Mouse (Mus musculus) embryonic fibroblast, embryonic 13.5 days (primary cell): ENCODE data around the gene Fkbpl.

Experiments
- CTCF ChIP-seq: IDR thresholded peaks from 2 replicates; pipeline ENCODE4 v1.5.1; 2011; ENCODE audit warnings: mild to moderate bottlenecking, control low read depth, low read length, moderate library complexity, borderline replicate concordance; ENCODE audit not compliant: insufficient read depth
- POLR2A ChIP-seq: IDR thresholded peaks from 2 replicates; pipeline ENCODE4 v1.6.1; 2011; ENCODE audit warnings: low read depth, mild to moderate bottlenecking, control low read depth, low read length, moderate library complexity

DNA sequence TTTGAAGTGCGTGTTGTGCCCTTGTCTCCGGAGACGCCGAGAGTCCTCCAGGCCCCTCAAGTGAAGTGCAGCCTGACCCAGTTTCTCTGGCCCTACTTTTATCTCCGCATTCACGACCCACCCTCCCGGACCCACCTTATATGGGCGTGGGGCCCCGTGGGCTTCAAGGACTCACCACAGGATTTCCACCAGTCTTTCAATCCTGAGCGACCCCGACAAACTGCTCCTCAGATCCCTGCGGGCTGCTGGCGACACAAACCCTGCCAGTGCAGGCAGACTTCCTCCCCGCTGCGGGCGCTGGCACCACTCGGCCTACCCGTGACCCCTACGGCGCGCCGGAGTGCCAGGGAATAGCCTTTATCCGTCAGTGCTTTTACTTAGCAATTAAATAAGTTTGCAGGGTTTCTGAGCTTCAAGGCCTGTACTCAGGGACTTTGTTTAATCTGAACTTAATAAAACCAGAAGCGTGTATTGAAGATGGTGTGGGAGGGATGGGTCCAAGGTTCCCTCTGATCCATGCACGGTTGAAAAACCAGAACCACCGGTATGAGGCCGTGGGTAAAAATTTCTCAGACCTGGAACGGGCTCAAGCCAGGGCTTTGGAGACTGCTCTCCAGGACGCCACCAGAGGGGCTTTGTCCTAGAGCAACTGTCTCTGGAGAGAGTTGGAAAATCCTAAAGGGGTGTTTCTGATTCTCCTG lies 16.5 kb upstream of the Fkbpl start, which contains the start of gene Ppt2:
- no peak for TF ChIP-seq CTCF
- no peak; the same call in 1 of the 2 replicates for TF ChIP-seq POLR2A
